Mouse (Mus musculus) spleen, adult 2 months (tissue): Measurements from ENCODE around the gene Lpin2.

Experiments used
- CTCF ChIP-seq: fragments of 200-500 bp; IDR thresholded peaks from 2 replicates; pipeline ENCODE4 v1.5.1; 2011; ENCODE audit warnings: mild to moderate bottlenecking, inconsistent platforms; ENCODE audit not compliant: insufficient read depth, insufficient read length, insufficient replicate concordance; ENCODE audit errors: extremely low read depth
- POLR2A ChIP-seq: fragments of 200-500 bp; IDR thresholded peaks from 2 replicates; pipeline ENCODE4 v1.6.1; 2011; ENCODE audit warnings: low read depth, low read length, inconsistent platforms

GRCm38 (mm10) chr17:71213666-71214065 lies 31.3 kb downstream of the Lpin2 start:
- no peak for TF ChIP-seq POLR2A
- no peak for TF ChIP-seq CTCF
